Mouse (Mus musculus) intestine, postnatal 0 days (tissue): ENCODE measurements at regions not wholly inside any gene's neighbourhood (a gene's known extent, or its start where the extent isn't known, plus 50 kb on each side); places are given as distances from the start of the nearest gene placed in this dataset.

ENCODE experiments used
- ATAC-seq: fragments of 200-750 bp; cut with Nextera tagmentation; 2 replicates; pipeline ENCODE4 v1.8.0; 2017; ENCODE audit warnings: mild to moderate bottlenecking, moderate TSS enrichment, moderate library complexity
- H3K27ac ChIP-seq: fragments of 300-500 bp; sonication (generic); 2 replicates; pipeline ENCODE4 v1.5.1; 2014; ENCODE audit warnings: mild to moderate bottlenecking, low read depth, low read length, moderate library complexity
- H3K27me3 ChIP-seq: fragments of 300-500 bp; sonication (generic); replicated peaks from 2 replicates; pipeline ENCODE4 v1.6.1; 2014; ENCODE audit warnings: low read length, mixed read lengths; ENCODE audit not compliant: control insufficient read depth, insufficient read depth
- H3K36me3 ChIP-seq: fragments of 300-500 bp; sonication (generic); 2 replicates; pipeline ENCODE4 v1.6.1; 2014; ENCODE audit warnings: mild to moderate bottlenecking, moderate library complexity; ENCODE audit not compliant: control insufficient read depth, insufficient read depth
- H3K4me1 ChIP-seq: fragments of 300-500 bp; sonication (generic); replicated peaks from 2 replicates; pipeline ENCODE4 v1.6.1; 2014; ENCODE audit warnings: antibody characterized with exemption, low read length, mixed read lengths; ENCODE audit not compliant: control insufficient read depth, insufficient read depth
- H3K4me2 ChIP-seq: fragments of 300-500 bp; sonication (generic); replicated peaks from 2 replicates; pipeline ENCODE4 v1.6.1; 2014; ENCODE audit warnings: low read depth, mild to moderate bottlenecking, moderate library complexity
- H3K4me3 ChIP-seq: fragments of 300-500 bp; sonication (generic); 2 replicates; pipeline ENCODE4 v1.5.1; 2014; ENCODE audit warnings: low read depth, low read length
- H3K9ac ChIP-seq: fragments of 300-500 bp; sonication (generic); 2 replicates; pipeline ENCODE4 v1.6.1; 2014; ENCODE audit warnings: mild to moderate bottlenecking, low read depth, low read length
- H3K9me3 ChIP-seq: fragments of 300-500 bp; sonication (generic); 2 replicates; pipeline ENCODE4 v1.6.1; 2016; ENCODE audit warnings: mixed run types; ENCODE audit not compliant: control insufficient read depth
- CTCF ChIP-seq: sonication (generic); IDR thresholded peaks from 2 replicates; pipeline ENCODE4 v1.5.1; 2016; ENCODE audit warnings: low read depth, mild to moderate bottlenecking, control low read depth, antibody characterized with exemption, moderate library complexity
- WGBS: fragments of 180-500 bp; shearing (Covaris S2); extraction: QIAGEN DNeasy Blood & Tissue Kit; methylation state at CpG from one replicate; pipeline ENCODE4 v1.1.7; 2014; 5-methylcytosine and 5-hydroxymethylcytosine counted together

- no peak overlapping the region for H3K27ac ChIP-seq
- TF ChIP-seq CTCF, result no peak
- no peak overlapping the region for H3K9ac ChIP-seq
- H3K27me3 ChIP-seq, result no peaks in the 10 kb centered on the region
- no peaks in the 10 kb centered on the region for H3K9me3 ChIP-seq
- no peaks in the 10 kb centered on the region for H3K36me3 ChIP-seq
- H3K4me1 ChIP-seq, result no peaks in the 10 kb centered on the region
- ATAC-seq, result no peak
- H3K4me3 ChIP-seq, result no peak overlapping the region
- WGBS, result 87% methylated on average over 3 of the region's 3 CpGs
- no peak overlapping the region for H3K4me2 ChIP-seq
Measured at GRCm38 (mm10) chr9:47125517-47125916, 127.0 kb downstream of the Gm4791 start.

DNA sequence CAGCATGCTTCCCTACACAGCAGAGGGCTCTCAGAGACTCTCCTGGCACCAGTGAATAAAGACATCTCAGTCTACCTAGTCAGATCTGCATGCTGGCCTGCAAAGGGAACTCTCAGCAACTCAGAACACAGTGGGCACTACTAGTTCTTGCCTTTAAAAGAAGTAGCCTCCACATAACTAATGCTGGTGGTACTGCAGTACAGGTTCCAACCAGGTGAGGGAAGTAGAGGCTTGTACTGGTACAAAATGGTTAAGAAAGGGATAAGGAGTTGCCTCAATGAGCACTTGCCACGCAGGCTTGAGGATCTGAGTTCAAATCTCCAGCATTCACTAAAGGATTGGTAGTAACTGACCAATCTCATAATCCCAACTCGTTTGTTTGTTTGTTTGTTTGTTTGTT is 127.7 kb downstream of the Gm4791 start:
- ATAC-seq, result no peak
- Histone ChIP-seq H3K4me3 (no peak overlapping the region), H3K4me1 (no peaks in the 10 kb centered on the region), H3K4me2 (no peak overlapping the region), H3K9ac (no peak overlapping the region), H3K9me3 (no peaks in the 10 kb centered on the region), H3K27me3 (no peaks in the 10 kb centered on the region), H3K36me3 (no peaks in the 10 kb centered on the region), H3K27ac (no peak overlapping the region)
- 54% methylated on average over 2 of the region's 2 CpGs for WGBS
- peak; percentile 78 for TF ChIP-seq CTCF

- TF ChIP-seq CTCF, result no peak
Measured at GRCm38 (mm10) chr9:47127756-47128424, 129.3 kb downstream of the Gm4791 start.

DNA sequence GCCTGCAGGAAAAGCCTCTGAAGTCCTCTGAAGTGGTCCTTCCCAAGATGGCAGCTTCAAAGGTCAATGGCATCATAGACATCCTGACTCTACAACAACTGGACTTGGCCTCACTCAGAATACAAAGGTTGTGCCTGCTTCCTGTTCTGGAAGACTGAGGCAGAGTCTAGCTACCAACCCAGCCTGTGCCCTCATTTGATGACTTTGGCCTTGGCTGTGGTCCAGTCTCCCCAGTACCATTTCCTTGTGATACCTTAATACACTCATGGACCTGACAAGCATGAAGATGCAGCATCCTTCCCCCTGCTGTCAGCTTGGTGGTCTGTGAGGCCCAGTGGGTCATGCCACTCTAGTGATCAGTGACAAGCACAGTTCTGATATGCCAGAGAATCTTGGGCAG is 130.6 kb downstream of the Gm4791 start:
- no peak for ATAC-seq
- no peak overlapping the region for H3K9ac ChIP-seq
- no peaks in the 10 kb centered on the region for H3K27me3 ChIP-seq
- H3K4me3 ChIP-seq, result no peak overlapping the region
- no peak for TF ChIP-seq CTCF
- H3K4me2 ChIP-seq, result no peak overlapping the region
- no peaks in the 10 kb centered on the region for H3K9me3 ChIP-seq
- H3K36me3 ChIP-seq, result no peaks in the 10 kb centered on the region
- no peak overlapping the region for H3K27ac ChIP-seq
- H3K4me1 ChIP-seq, result no peaks in the 10 kb centered on the region

More at GRCm38 (mm10) chr9:47127756-47128424, 129.3 kb downstream of the Gm4791 start:
- Histone ChIP-seq H3K4me3 (no peak overlapping the region), H3K9ac (no peak overlapping the region), H3K9me3 (no peaks in the 10 kb centered on the region), H3K27me3 (no peaks in the 10 kb centered on the region), H3K36me3 (no peaks in the 10 kb centered on the region), H3K27ac (no peak overlapping the region), H3K4me2 (no peak overlapping the region), H3K4me1 (no peaks in the 10 kb centered on the region)
- 64% methylated on average over 11 of the region's 11 CpGs for WGBS
- ATAC-seq, result no peak

- no peak for TF ChIP-seq CTCF
- H3K27me3 ChIP-seq, result no peaks in the 10 kb centered on the region
- WGBS, result 90% methylated on average over 5 of the region's 5 CpGs
- no peaks in the 10 kb centered on the region for H3K36me3 ChIP-seq
- H3K4me2 ChIP-seq, result no peak overlapping the region
- H3K27ac ChIP-seq, result no peak overlapping the region
- no peak overlapping the region for H3K4me3 ChIP-seq
- H3K9me3 ChIP-seq, result no peaks in the 10 kb centered on the region
- no peaks in the 10 kb centered on the region; the same call in 1 of the 2 replicates for H3K4me1 ChIP-seq
- ATAC-seq, result no peak
- no peak overlapping the region for H3K9ac ChIP-seq
Measured at GRCm38 (mm10) chr9:47133454-47133853, 134.9 kb downstream of the Gm4791 start.

DNA sequence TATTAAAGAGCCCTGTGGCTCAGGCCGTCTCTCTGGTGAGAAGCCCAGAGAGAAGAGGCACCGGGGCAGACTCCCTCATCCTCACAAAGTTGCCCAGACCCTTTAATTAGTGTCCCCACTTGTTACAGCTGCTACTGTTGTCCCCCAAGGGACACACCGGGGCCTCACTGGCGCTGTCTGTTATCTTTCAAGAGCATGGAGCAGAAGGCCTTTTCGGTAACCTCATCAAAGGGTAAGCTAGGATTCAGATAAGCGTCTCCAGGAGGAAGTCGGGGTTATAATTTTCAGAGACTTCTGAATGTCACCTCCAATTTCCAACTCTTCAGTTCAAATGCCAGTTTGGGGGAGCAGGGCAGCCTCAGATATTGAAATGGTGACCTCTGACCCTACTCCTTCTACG is 135.3 kb downstream of the Gm4791 start:
- no peaks in the 10 kb centered on the region for H3K9me3 ChIP-seq
- no peak for ATAC-seq
- no peak overlapping the region for H3K4me3 ChIP-seq
- TF ChIP-seq CTCF, result no peak
- H3K27ac ChIP-seq, result no peak overlapping the region
- no peaks in the 10 kb centered on the region for H3K36me3 ChIP-seq
- WGBS, result 57% methylated on average over 8 of the region's 8 CpGs
- H3K27me3 ChIP-seq, result no peaks in the 10 kb centered on the region
- no peak overlapping the region for H3K4me2 ChIP-seq
- no peaks in the 10 kb centered on the region; the same call in 1 of the 2 replicates for H3K4me1 ChIP-seq
- H3K9ac ChIP-seq, result no peak overlapping the region

DNA sequence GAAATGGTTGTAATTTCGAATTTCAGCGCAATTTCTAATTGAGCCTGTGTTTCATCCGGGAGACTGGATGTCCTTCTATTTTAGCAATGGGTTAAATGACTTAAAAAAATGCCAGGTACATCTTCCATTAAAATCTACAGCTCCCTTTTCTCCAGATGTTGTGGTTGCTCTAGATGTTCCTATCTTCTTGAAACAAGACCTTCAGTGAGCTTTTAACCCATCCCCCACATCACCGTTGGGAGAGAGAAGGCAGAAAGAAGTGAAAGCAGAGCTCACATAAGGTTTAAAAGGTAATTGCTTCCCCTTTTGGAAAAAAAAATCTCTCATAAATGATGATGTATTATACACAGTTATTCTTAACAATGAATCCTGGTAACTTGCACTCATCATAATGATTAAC is 135.9 kb downstream of the Gm4791 start:
- Histone ChIP-seq H3K9ac (no peak overlapping the region), H3K4me3 (no peak overlapping the region), H3K4me2 (no peak overlapping the region), H3K9me3 (no peaks in the 10 kb centered on the region), H3K27ac (no peak overlapping the region), H3K4me1 (no peaks in the 10 kb centered on the region; the same call in 1 of the 2 replicates), H3K27me3 (no peaks in the 10 kb centered on the region), H3K36me3 (no peaks in the 10 kb centered on the region)
- 80% methylated on average over 4 of the region's 4 CpGs for WGBS
- no peak for TF ChIP-seq CTCF
- no peak for ATAC-seq
